Mouse (Mus musculus) layer of hippocampus, adult 9-10 months (tissue): ENCODE measurements around the gene Rab13.

Source experiments
- DNase-seq: peaks from one replicate; pipeline ENCODE4 v3.0.0; 2022; ENCODE audit warnings: low spot score

Gene Rab13

DNA sequence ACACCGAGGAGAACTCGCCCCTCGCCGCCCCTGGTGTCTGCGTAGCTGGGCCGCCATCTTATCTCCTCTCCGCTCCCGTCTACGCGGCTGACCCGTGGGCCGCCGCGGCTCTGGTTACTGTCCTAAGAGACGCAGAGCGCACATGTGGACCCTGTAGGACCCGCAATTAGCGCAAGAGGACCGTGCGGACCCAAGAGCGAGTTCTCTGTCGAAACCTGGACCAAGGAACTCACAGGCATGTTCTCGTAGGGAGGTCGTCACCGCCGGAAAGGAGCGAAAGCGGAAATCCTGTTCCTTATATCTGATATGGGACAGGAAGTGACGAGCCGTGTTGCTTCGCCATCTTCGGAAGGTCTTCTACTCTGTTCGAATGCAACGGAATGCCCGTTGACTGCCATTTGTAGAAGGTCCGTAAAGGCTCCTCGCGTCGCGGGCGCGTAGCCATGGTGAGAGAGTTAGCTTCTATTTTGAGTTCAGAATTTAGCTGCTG is at the start of gene Rab13, which contains the start of gene Rps27:
Gene Rab13, plus strand, starts transcription at position 319 of the 490 bp plus-strand sequence.
Gene Rps27, minus strand, starts transcription at position 275 of the 490 bp plus-strand sequence.
- peak; percentile 95 for DNase-seq

- no peak for DNase-seq
These were observed 33.9 kb upstream of the Rab13 start for GRCm38 (mm10) chr3:90179566-90179965.

- no peak for DNase-seq
These were observed 29.9 kb upstream of the Rab13 start for GRCm38 (mm10) chr3:90183581-90183980.

DNA sequence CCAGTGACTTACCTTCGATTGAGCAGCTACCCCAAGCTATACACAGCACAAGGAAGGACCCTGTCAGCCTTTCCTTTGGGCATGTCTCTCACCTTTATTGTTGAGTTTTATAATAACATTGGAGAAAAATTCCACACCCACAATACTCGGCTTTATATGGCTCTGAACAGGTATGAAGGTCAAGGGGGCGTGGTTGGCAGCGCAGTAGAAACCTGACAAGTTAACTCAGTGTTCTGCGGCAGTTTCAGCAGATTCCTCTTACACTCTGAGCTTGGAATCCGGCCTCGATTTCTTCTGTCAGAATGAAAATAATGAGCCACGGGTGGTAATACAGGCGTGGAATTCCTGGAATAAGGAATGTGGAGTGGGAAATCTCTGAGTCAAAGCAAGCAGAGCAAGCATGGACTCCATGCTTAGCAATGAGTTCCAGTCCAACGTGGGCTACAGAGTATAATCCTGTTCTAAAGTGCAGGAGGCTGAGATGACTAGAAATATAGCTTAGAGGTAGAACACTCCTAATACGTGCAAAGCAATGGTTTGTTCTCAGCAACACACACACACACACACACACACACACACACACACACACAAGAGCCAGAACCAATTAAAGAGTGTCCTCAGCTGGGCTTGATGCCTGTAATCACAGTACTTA is 22.5 kb upstream of the Rab13 start:
- no peak for DNase-seq

- DNase-seq: no peak
These were observed 18.7 kb upstream of the Rab13 start for GRCm38 (mm10) chr3:90194759-90195158.

GRCm38 (mm10) chr3:90195644-90196043 is 17.9 kb upstream of the Rab13 start:
- no peak for DNase-seq

GRCm38 (mm10) chr3:90197548-90197947 is 15.9 kb upstream of the Rab13 start:
- DNase-seq: no peak

DNA sequence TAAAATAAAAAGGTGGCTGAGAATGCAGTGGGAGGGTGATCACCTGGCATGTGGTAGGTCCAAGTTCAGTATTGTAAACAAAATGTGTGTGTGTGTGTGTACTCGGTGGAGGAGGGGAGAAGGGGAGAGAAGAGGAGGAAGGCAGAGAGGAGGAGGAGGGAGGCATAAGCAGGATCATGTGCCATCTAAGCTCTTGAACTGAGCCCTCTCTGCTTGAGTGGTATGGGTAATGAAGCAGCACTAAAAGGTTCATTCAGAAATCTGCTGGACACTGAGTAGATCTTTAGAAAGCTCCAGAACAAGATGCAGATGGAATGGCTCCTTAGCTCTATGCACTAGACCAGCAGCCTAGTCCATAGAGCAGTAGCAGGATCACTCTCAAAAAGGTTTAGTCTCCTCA is 10.6 kb upstream of the Rab13 start:
- DNase-seq: no peak

GRCm38 (mm10) chr3:90203619-90204018 is 9.9 kb upstream of the Rab13 start:
- DNase-seq: no peak

- no peak for DNase-seq
These were observed 8.9 kb upstream of the Rab13 start for GRCm38 (mm10) chr3:90204582-90204981.

DNA sequence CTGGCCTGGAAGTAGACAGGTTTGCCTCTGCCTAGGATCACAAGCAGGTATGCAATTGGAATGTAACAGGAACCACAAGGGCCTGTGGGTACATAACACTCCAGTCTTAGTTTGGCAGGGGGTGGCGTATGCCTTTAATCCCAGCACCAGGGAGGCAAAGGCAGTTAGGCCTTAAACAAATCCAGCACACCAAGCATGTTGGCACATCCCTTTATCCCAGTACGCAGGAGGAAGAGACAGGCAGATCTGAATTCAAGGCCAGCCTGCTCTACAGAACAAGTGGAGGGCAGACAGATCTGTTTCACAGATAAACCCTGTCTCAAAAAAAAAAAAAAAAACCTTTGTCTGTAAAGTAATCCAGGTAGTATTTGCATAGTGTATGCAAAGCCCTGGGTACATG is 4.8 kb upstream of the Rab13 start:
- no peak for DNase-seq

- no peak for DNase-seq
These were observed 3.5 kb upstream of the Rab13 start for GRCm38 (mm10) chr3:90209908-90210566.

GRCm38 (mm10) chr3:90211475-90212398 is 1.8 kb upstream of the Rab13 start:
- no peak for DNase-seq

DNA sequence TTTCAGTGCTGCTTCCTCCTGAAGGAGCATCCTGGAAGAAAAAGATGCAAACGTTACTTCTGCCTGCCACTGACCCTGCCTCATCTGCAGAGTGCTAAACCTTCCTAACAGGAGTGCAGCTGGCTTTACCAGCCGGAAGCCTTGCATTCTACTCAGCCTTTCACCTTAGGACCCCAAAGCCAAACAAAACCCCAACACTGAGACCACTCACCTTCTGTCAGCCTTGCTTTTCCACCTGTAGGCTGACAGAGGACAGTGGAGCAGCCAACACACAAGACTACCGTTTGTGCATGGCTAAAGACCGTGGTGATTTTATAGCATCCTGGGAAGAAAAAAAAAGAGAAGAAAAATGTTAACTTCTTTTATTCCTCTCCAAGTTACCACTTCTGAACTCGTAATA is 772 bp upstream of the Rab13 start:
- DNase-seq: no peak

- no peak for DNase-seq
These were observed 625 bp downstream of the Rab13 start for GRCm38 (mm10) chr3:90213956-90214684.

DNA sequence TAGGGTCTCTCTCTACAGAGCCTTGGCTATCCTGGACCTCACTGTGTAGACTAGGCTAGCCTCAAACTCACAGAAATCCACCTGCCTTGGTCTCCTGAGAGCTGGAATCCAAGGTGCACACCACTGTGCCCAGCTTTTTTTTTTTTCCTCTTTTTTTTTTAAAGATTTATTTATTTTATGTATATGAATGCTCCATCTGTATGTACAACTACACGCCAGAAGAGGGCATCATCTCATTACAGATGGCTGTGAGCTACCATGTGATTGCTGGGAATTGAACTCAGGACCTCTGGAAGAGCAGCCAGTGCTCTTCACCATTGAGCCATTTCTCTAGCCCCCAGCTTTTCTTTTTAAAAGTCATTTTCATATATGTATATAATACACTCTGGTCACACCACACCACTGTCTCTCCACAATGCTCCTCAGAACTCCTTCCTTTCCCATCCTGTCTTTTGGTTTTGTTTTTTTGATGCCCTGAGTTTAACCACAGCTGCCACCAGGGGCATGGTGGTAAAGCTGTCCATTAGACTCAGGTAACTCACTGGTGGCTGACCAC is 2.4 kb downstream of the Rab13 start:
- DNase-seq: no peak

DNA sequence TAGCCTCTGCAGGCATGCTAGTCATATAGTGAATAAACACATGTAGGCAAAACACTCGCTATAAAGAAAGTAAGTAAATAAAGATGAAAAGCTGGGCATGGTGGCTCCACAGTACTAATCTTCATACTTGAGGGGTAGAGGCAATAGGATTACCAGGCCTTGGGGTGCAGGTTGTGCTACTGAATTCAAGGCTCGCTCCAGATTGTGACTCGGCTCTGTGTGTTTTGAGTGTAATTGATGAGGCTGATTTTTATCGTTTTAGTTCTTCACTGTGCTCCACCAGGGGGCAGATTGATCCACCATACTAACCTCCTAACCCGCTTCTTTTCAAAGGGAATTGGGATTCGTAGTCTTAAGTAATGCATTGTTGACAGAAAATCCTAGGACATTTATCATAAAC is 6.6 kb downstream of the Rab13 start:
- DNase-seq: peak; percentile 53

DNA sequence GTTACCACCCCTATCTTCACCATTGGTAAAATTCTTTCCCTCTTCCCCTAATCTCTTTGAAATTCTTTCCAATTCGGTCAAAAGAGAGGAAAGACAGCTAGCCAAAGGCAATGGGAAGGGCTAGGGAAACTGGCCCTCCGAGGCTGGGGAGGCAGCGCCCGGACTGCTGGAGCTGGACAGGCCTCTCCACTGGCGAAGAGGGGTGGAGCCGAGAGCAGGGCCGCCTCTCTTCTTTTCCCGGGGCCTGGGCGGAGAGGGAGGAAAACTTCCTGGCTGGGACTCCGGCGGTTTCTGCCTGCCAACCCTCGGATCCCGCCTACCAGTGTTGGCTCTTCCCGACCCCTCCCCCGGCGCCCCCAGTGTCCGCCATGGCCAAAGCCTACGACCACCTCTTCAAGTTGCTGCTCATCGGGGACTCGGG is 7.0 kb downstream of the Rab13 start:
- no peak for DNase-seq

- DNase-seq: no peak
These were observed 7.6 kb downstream of the Rab13 start for GRCm38 (mm10) chr3:90221123-90221522.

DNA sequence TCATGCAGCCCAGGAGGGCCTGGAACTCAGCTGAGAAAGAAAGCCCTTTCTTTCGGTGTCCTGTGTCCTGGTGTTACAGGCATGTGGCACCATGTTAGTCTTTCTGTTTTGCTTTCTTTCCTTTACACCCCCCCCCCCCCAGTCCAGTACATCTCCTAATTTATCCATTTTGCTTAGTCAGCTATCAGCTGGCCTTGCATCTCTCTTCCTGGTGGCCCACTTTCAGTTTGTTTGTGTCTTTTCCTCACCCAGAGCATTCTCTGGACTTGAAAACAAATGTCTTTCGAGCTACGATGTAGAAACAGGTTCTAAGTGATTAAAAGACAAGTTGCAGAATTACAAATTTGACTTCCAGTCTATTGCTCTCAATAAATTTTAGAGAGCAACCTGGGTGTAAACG is 9.0 kb downstream of the Rab13 start:
- no peak for DNase-seq

DNA sequence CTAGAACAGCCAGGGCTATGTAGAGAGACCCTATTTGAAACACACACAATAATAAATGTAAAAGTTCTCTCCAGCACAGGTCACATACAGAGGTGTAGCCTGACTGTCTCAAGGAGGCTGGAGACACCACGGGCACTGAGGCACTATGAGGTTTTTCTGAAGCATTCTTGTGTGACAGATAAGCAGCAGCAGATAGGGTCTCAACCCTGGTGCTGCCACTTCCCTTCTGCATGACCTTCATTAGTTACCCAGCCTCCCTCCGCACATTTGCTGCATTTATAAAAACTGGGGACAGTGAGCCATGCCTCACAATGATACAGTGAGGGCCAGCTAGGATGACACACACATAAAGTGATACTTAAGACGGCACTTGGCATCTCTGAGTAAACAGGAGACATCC is 9.4 kb downstream of the Rab13 start:
- no peak for DNase-seq

DNA sequence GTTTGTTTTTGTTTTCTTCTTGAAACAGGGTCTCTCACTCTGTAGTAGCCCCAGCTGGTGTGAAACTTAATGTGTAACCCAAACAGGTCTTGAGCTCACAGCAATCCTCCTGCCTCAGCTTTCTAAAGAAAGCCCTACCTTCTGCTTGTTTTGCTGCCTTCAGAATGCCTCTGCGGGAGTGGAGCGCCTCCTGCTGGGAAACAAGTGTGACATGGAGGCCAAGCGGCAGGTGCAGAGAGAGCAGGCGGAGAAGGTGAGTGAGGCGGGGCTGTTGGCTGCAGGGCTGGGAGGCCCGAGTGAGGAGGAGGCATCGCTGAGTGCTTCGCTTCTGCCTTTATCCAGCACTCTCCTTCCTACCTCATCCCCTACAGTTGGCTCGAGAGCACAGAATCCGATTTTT is 10.8 kb downstream of the Rab13 start:
- no peak for DNase-seq
